Mouse (Mus musculus): ENCODE results near the gene Klf11.
A peak's percentile ranks its signal among the peaks of the same experiment; 100 is the strongest.
"Not testable (repeated sequence)": the region's sequence is repeated elsewhere in the genome, so short reads cannot be mapped to it uniquely, and the experiment has no call there.

Klf11 gene

GRCm38 (mm10) chr12:24651063-24651557 is at the start of gene Klf11:
TSS of gene Klf11 (plus strand) at chr12:24651274.
- DNase-seq: peak; percentile 99

GRCm38 (mm10) chr12:24603266-24603665 is 47.8 kb upstream of the Klf11 start:
- DNase-seq: peak; percentile 90 to 92

- no peak for DNase-seq
Observed at GRCm38 (mm10) chr12:24606166-24606565, 44.9 kb upstream of the Klf11 start.

GRCm38 (mm10) chr12:24612591-24612990 is 38.5 kb upstream of the Klf11 start:
- DNase-seq: peak; percentile 71 to 79

GRCm38 (mm10) chr12:24614452-24615075 is 36.5 kb upstream of the Klf11 start:
- no peak for DNase-seq

- no peak for DNase-seq
Observed at GRCm38 (mm10) chr12:24615140-24615539, 35.9 kb upstream of the Klf11 start.

- DNase-seq: no peak
Observed at GRCm38 (mm10) chr12:24619436-24619835, 31.6 kb upstream of the Klf11 start.

GRCm38 (mm10) chr12:24623486-24624251 is 27.4 kb upstream of the Klf11 start:
- no peak for DNase-seq

- DNase-seq: no peak
Observed at GRCm38 (mm10) chr12:24626401-24626800, 24.7 kb upstream of the Klf11 start.

- no peak for DNase-seq
Observed at GRCm38 (mm10) chr12:24627215-24627614, 23.9 kb upstream of the Klf11 start.

- no peak for DNase-seq
Observed at GRCm38 (mm10) chr12:24630220-24630619, 20.9 kb upstream of the Klf11 start.

- DNase-seq: no peak
Observed at GRCm38 (mm10) chr12:24632404-24632803, 18.7 kb upstream of the Klf11 start.

- no peak for DNase-seq
Observed at GRCm38 (mm10) chr12:24633753-24634191, 17.3 kb upstream of the Klf11 start.

GRCm38 (mm10) chr12:24634212-24634611 is 16.9 kb upstream of the Klf11 start:
- DNase-seq: no peak

- no peak for DNase-seq
Observed at GRCm38 (mm10) chr12:24634648-24635047, 16.4 kb upstream of the Klf11 start.

- DNase-seq: not testable (repeated sequence)
Observed at GRCm38 (mm10) chr12:24638787-24639186, 12.3 kb upstream of the Klf11 start.

- DNase-seq: peak; percentile 96 to 97
Observed at GRCm38 (mm10) chr12:24642370-24642802, 8.7 kb upstream of the Klf11 start.

GRCm38 (mm10) chr12:24644125-24644571 is 6.9 kb upstream of the Klf11 start:
- DNase-seq: no peak

GRCm38 (mm10) chr12:24645901-24646300 is 5.2 kb upstream of the Klf11 start:
- DNase-seq: no peak

- no peak for DNase-seq
Observed at GRCm38 (mm10) chr12:24648094-24648493, 3.0 kb upstream of the Klf11 start.

- DNase-seq: no peak
Observed at GRCm38 (mm10) chr12:24650415-24651062, 535 bp upstream of the Klf11 start.

- DNase-seq: peak; percentile 93
Observed at GRCm38 (mm10) chr12:24651642-24652342, 718 bp downstream of the Klf11 start.
